Mouse (Mus musculus) gastrocnemius, postnatal 14 days (tissue): ENCODE data around the gene Vmn1r170. TPM values are rescaled to one million over a fixed set of nuclear protein-coding genes. Genes with fewer than 3 reads are reported as not detected.
"Not testable (repeated sequence)": the region's sequence is repeated elsewhere in the genome, so short reads cannot be mapped to it uniquely, and the experiment has no call there.

Source experiments
- DNase-seq: peaks from one replicate; pipeline ENCODE4 v3.0.0; 2021; ENCODE audit warnings: mixed read lengths
- intact Hi-C: fragments of 180-260 bp; cut with DNase I; formaldehyde crosslinking; loops from one replicate; pipeline ENCODE4 v1.15.1; 2025; ENCODE audit warnings: low total_unique reads
- long read RNA-seq, 2 experiments: library from polyadenylated mRNA; stranded (forward); transcript quantifications; one replicate each; pipeline ENCODE4 v2.0.0; 2021
- total RNA-seq, 2 experiments: library from RNA; stranded (reverse); gene quantifications; 2 replicates each; pipeline ENCODE4 v1.2.3; 2021

Vmn1r170 gene
- total RNA-seq: not detected
- long read RNA-seq, experiment 1: 0 reads
- long read RNA-seq, experiment 2: 0 reads

GRCm38 (mm10) chr7:23605875-23606274 lies at the start of gene Vmn1r170:
TSS of gene Vmn1r170 (plus strand) at chr7:23606175.
- intact Hi-C loops, DNase-seq: not testable (repeated sequence)

- DNase-seq, intact Hi-C loops: not testable (repeated sequence)
Observed at GRCm38 (mm10) chr7:23575226-23575625, 30.7 kb upstream of the Vmn1r170 start, which contains the start of gene Vmn1r169. TSS of gene Vmn1r169 (plus strand) at chr7:23575526.

- intact Hi-C loops: no loop called here
- DNase-seq: no peak
Observed at GRCm38 (mm10) chr7:23630422-23630821, 24.4 kb downstream of the Vmn1r170 start, which contains the start of gene Vmn1r171. TSS of gene Vmn1r171 (plus strand) at chr7:23630722.

Other genes with a start within 250 kb of the Vmn1r170 start
- gene Nlrp5, start 220.3 kb upstream of the Vmn1r170 start, total RNA-seq: under 1 TPM in 1 of 2 experiments, not detected in 1; 0.10 TPM
- not detected for gene Vmn1r167, start 99.0 kb upstream of the Vmn1r170 start, total RNA-seq
- not detected for gene Vmn1r168, start 66.4 kb upstream of the Vmn1r170 start, total RNA-seq
- not detected for gene Vmn1r169, start 30.6 kb upstream of the Vmn1r170 start, total RNA-seq
- gene Vmn1r171, start 24.5 kb downstream of the Vmn1r170 start, total RNA-seq: not detected
- not detected for gene Vmn1r172, start 52.1 kb downstream of the Vmn1r170 start, total RNA-seq
- not detected for gene Vmn1r173, start 94.5 kb downstream of the Vmn1r170 start, total RNA-seq
- not detected for gene Vmn1r174, start 146.1 kb downstream of the Vmn1r170 start, total RNA-seq
- not detected for gene Vmn1r175, start 204.5 kb downstream of the Vmn1r170 start, total RNA-seq
- gene Vmn1r176, start 231.2 kb downstream of the Vmn1r170 start, total RNA-seq: not detected